Mouse (Mus musculus): ENCODE data around the gene Col8a2. TPM values are rescaled to one million over a fixed set of nuclear protein-coding genes. Genes with fewer than 3 reads are reported as not detected.

Col8a2 gene
- polyA plus RNA-seq, 1 experiment: 0.52 TPM

- no peak overlapping the region for H3K27ac ChIP-seq (ENCODE audit: insufficient read depth, low read length)
- H3K4me1 ChIP-seq (ENCODE audit: control insufficient read depth, insufficient read depth, low read length): no peaks in the 10 kb centered on the region
- no peak for TF ChIP-seq POLR2A (IDR thresholded peaks at IDR 0.05; ENCODE audit: extremely low read depth, insufficient read depth, low read length)
- TF ChIP-seq CTCF (IDR thresholded peaks at IDR 0.05; ENCODE audit: extremely low read depth, insufficient read depth, low read length): peak; percentile 74
- H3K4me3 ChIP-seq (ENCODE audit: insufficient read depth, low read length): no peak overlapping the region
Observed at GRCm38 (mm10) chr4:126277906-126278564, 8.6 kb upstream of the Col8a2 start.

GRCm38 (mm10) chr4:126278565-126278915 lies 8.1 kb upstream of the Col8a2 start:
- TF ChIP-seq POLR2A (IDR thresholded peaks at IDR 0.05; ENCODE audit: extremely low read depth, insufficient read depth, low read length): no peak
- no peak for TF ChIP-seq CTCF (IDR thresholded peaks at IDR 0.05; ENCODE audit: extremely low read depth, insufficient read depth, low read length)
- no peaks in the 10 kb centered on the region for H3K4me1 ChIP-seq (ENCODE audit: control insufficient read depth, insufficient read depth, low read length)

GRCm38 (mm10) chr4:126278961-126279360 lies 7.6 kb upstream of the Col8a2 start:
- Histone ChIP-seq H3K27ac (ENCODE audit: insufficient read depth, low read length) (no peak overlapping the region), H3K4me1 (ENCODE audit: control insufficient read depth, insufficient read depth, low read length) (no peaks in the 10 kb centered on the region), H3K4me3 (ENCODE audit: insufficient read depth, low read length) (no peak overlapping the region)
- no peak for TF ChIP-seq POLR2A (IDR thresholded peaks at IDR 0.05; ENCODE audit: extremely low read depth, insufficient read depth, low read length)
- no peak for TF ChIP-seq CTCF (IDR thresholded peaks at IDR 0.05; ENCODE audit: extremely low read depth, insufficient read depth, low read length)

More at GRCm38 (mm10) chr4:126278565-126278915, 8.1 kb upstream of the Col8a2 start:
- Histone ChIP-seq H3K4me3 (ENCODE audit: insufficient read depth, low read length) (no peak overlapping the region), H3K27ac (ENCODE audit: insufficient read depth, low read length) (no peak overlapping the region)

- no peak overlapping the region for H3K27ac ChIP-seq (ENCODE audit: insufficient read depth, low read length)
- H3K4me1 ChIP-seq (ENCODE audit: control insufficient read depth, insufficient read depth, low read length): no peaks in the 10 kb centered on the region
- H3K4me3 ChIP-seq (ENCODE audit: insufficient read depth, low read length): no peak overlapping the region
- no peak for TF ChIP-seq POLR2A (IDR thresholded peaks at IDR 0.05; ENCODE audit: extremely low read depth, insufficient read depth, low read length)
- TF ChIP-seq CTCF (IDR thresholded peaks at IDR 0.05; ENCODE audit: extremely low read depth, insufficient read depth, low read length): no peak
Observed at GRCm38 (mm10) chr4:126281706-126282105, 4.9 kb upstream of the Col8a2 start.

- Histone ChIP-seq H3K27ac (ENCODE audit: insufficient read depth, low read length) (no peak overlapping the region), H3K4me1 (ENCODE audit: control insufficient read depth, insufficient read depth, low read length) (no peaks in the 10 kb centered on the region), H3K4me3 (ENCODE audit: insufficient read depth, low read length) (no peak overlapping the region)
- TF ChIP-seq CTCF (IDR thresholded peaks at IDR 0.05; ENCODE audit: extremely low read depth, insufficient read depth, low read length): no peak
- no peak for TF ChIP-seq POLR2A (IDR thresholded peaks at IDR 0.05; ENCODE audit: extremely low read depth, insufficient read depth, low read length)
Observed at GRCm38 (mm10) chr4:126283582-126283981, 3.0 kb upstream of the Col8a2 start.

GRCm38 (mm10) chr4:126287302-126287995 lies 856 bp downstream of the Col8a2 start:
- H3K27ac ChIP-seq (ENCODE audit: insufficient read depth, low read length): no peak overlapping the region
- H3K4me1 ChIP-seq (ENCODE audit: control insufficient read depth, insufficient read depth, low read length): no peaks in the 10 kb centered on the region
- TF ChIP-seq CTCF (IDR thresholded peaks at IDR 0.05; ENCODE audit: extremely low read depth, insufficient read depth, low read length) (no peak), POLR2A (IDR thresholded peaks at IDR 0.05; ENCODE audit: extremely low read depth, insufficient read depth, low read length) (no peak)
- H3K4me3 ChIP-seq (ENCODE audit: insufficient read depth, low read length): no peak overlapping the region

- TF ChIP-seq POLR2A (IDR thresholded peaks at IDR 0.05; ENCODE audit: extremely low read depth, insufficient read depth, low read length) (no peak), CTCF (IDR thresholded peaks at IDR 0.05; ENCODE audit: extremely low read depth, insufficient read depth, low read length) (no peak)
Observed at GRCm38 (mm10) chr4:126288085-126288666, 1.6 kb downstream of the Col8a2 start.

GRCm38 (mm10) chr4:126290314-126290713 lies 3.7 kb downstream of the Col8a2 start:
- H3K27ac ChIP-seq (ENCODE audit: insufficient read depth, low read length): no peak overlapping the region
- no peak overlapping the region for H3K4me3 ChIP-seq (ENCODE audit: insufficient read depth, low read length)
- TF ChIP-seq CTCF (IDR thresholded peaks at IDR 0.05; ENCODE audit: extremely low read depth, insufficient read depth, low read length) (no peak), POLR2A (IDR thresholded peaks at IDR 0.05; ENCODE audit: extremely low read depth, insufficient read depth, low read length) (no peak)
- no peaks in the 10 kb centered on the region for H3K4me1 ChIP-seq (ENCODE audit: control insufficient read depth, insufficient read depth, low read length)

More at GRCm38 (mm10) chr4:126288085-126288666, 1.6 kb downstream of the Col8a2 start:
- H3K4me1 ChIP-seq (ENCODE audit: control insufficient read depth, insufficient read depth, low read length): no peaks in the 10 kb centered on the region
- no peak overlapping the region for H3K4me3 ChIP-seq (ENCODE audit: insufficient read depth, low read length)
- no peak overlapping the region for H3K27ac ChIP-seq (ENCODE audit: insufficient read depth, low read length)

- Histone ChIP-seq H3K4me3 (ENCODE audit: insufficient read depth, low read length) (no peak overlapping the region), H3K4me1 (ENCODE audit: control insufficient read depth, insufficient read depth, low read length) (no peaks in the 10 kb centered on the region), H3K27ac (ENCODE audit: insufficient read depth, low read length) (no peak overlapping the region)
- TF ChIP-seq CTCF (IDR thresholded peaks at IDR 0.05; ENCODE audit: extremely low read depth, insufficient read depth, low read length) (no peak), POLR2A (IDR thresholded peaks at IDR 0.05; ENCODE audit: extremely low read depth, insufficient read depth, low read length) (no peak)
Observed at GRCm38 (mm10) chr4:126291196-126291595, 4.6 kb downstream of the Col8a2 start.

Data from cortical plate, adult 2 months (tissue).